ENCODE assay signal across 13 mouse cellular contexts in the genomic region with DNA sequence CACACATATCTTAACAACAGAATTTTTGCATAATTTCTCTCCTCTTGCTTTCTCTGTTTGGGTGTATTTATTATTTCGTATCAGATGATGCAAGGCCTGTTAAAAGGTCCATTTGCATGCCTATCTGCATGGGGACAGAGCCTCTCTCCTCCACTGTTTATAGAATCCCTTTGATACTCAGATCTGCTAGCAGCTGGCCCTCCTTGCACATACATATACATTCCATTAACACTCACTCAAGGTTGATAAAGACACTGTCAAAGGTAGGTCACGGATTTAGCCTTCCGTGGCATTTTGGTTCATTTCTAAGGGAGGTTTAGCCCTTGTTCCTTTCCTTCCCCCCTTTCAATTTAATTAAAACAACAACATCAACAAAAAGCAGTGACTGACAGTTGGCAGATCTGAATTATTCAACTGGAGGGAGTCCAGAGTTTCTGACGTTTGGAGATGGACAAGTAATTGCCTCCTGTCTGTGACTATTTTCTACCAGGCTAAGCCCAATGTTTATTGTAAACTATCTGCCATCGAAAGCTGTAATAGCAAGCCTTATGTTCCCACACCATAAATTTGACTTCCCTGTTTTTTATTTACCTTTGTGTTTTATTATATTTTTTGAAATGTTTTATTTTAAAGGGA. TPM values are rescaled to one million over a fixed set of nuclear protein-coding genes. Genes with fewer than 3 reads are reported as not detected.
DNase-seq lines count a peak whose midpoint lies in the region; ATAC-seq and TF ChIP-seq lines count a peak whose summit lies in the region.
"Had no signal": no experiment of that assay in that cellular context is flagged by ENCODE, and none has a peak within 500 bp of the region (broad histone marks: within the 10 kb centered on the region; RNA-seq: fewer than 3 reads in every experiment).

No protein-coding gene starts in this region.

- intact Hi-C loops in heart, postnatal 36 days (cut with DNase I), result loop anchor here (5.0 kb wide), 1 partner anchor 93 kb away; no protein-coding TSS in a partner anchor

- H3K36me3 ChIP-seq in heart, embryonic 14.5 days (ENCODE audit: control insufficient read depth, insufficient read depth, low read length), result no peaks in the 10 kb centered on the region
- H3K36me3 ChIP-seq in lung, embryonic 14.5 days (ENCODE audit: insufficient read depth), result no peaks in the 10 kb centered on the region
- H3K36me3 ChIP-seq in forebrain, embryonic 15.5 days, result no peaks in the 10 kb centered on the region
- no peaks in the 10 kb centered on the region for H3K36me3 ChIP-seq in midbrain, embryonic 13.5 days

- WGBS in heart, embryonic 14.5 days, result 26% methylated on average over 5 of the region's 5 CpGs
- 23% methylated on average over 5 of the region's 5 CpGs for WGBS in lung, embryonic 14.5 days
- WGBS in forebrain, embryonic 15.5 days, result 16% methylated on average over 5 of the region's 5 CpGs
- WGBS in midbrain, embryonic 13.5 days, result 27% methylated on average over 5 of the region's 5 CpGs

- H3K4me1 ChIP-seq in heart, embryonic 14.5 days (ENCODE audit: control insufficient read depth in 2 of 2, insufficient read depth in 2 of 2, low read length in 2 of 2), result peaks cover 18 to 31% of the 10 kb centered on the region in 2 experiments
- H3K4me1 ChIP-seq in lung, embryonic 14.5 days (ENCODE audit: insufficient read depth), result peaks cover 14% of the 10 kb centered on the region
- peaks cover 35% of the 10 kb centered on the region for H3K4me1 ChIP-seq in forebrain, embryonic 15.5 days
- peaks cover 29% of the 10 kb centered on the region for H3K4me1 ChIP-seq in midbrain, embryonic 13.5 days (replicated peaks)

- TF ChIP-seq CTCF in lung, embryonic 14.5 days (IDR thresholded peaks at IDR 0.05; ENCODE audit: low read depth), result no peak

- no peaks in the 10 kb centered on the region for H3K9me3 ChIP-seq in heart, embryonic 14.5 days (ENCODE audit: control insufficient read depth, low read length)
- H3K9me3 ChIP-seq in lung, embryonic 14.5 days (ENCODE audit: low read depth, low read length), result no peaks in the 10 kb centered on the region
- H3K9me3 ChIP-seq in forebrain, embryonic 15.5 days, result no peaks in the 10 kb centered on the region
- H3K9me3 ChIP-seq in midbrain, embryonic 13.5 days, result no peaks in the 10 kb centered on the region

- H3K4me2 ChIP-seq in heart, embryonic 14.5 days (ENCODE audit: low read length), result peak overlapping the region; percentile 35
- H3K4me2 ChIP-seq in lung, embryonic 14.5 days, result no peak overlapping the region
- no peak overlapping the region for H3K4me2 ChIP-seq in forebrain, embryonic 15.5 days (replicated peaks)
- H3K4me2 ChIP-seq in midbrain, embryonic 13.5 days (replicated peaks), result no peak overlapping the region
- H3K4me2 ChIP-seq: liver, embryonic 11.5 days had no signal

- 0 out of 2 replicates have a peak overlapping the region, but pooled peaks have one; percentile 12 for H3K9ac ChIP-seq in heart, embryonic 14.5 days (ENCODE audit: low read length)
- no peak overlapping the region for H3K9ac ChIP-seq in lung, embryonic 14.5 days
- no peak overlapping the region for H3K9ac ChIP-seq in forebrain, embryonic 15.5 days (replicated peaks)
- no peak overlapping the region for H3K9ac ChIP-seq in midbrain, embryonic 13.5 days (replicated peaks)

- no peaks in the 10 kb centered on the region for H3K27me3 ChIP-seq in heart, embryonic 14.5 days (ENCODE audit: control insufficient read depth, insufficient read depth, low read length)
- H3K27me3 ChIP-seq in lung, embryonic 14.5 days (ENCODE audit: insufficient read depth, low read length), result no peaks in the 10 kb centered on the region
- no peaks in the 10 kb centered on the region for H3K27me3 ChIP-seq in forebrain, embryonic 15.5 days
- H3K27me3 ChIP-seq in midbrain, embryonic 13.5 days, result no peaks in the 10 kb centered on the region

- no peak for DNase-seq in heart, postnatal 36 days
- peak; percentile 45 for DNase-seq in lung, embryonic 14.5 days
- DNase-seq in lung, postnatal 4 days, result no peak
- no peak for DNase-seq in adrenal gland, postnatal 25 days
- no peak for DNase-seq in right cerebral cortex, postnatal 25 days
- DNase-seq: cerebellum, adult 18-20 months had no signal

- H3K4me3 ChIP-seq in heart, embryonic 14.5 days (ENCODE audit: control insufficient read depth in 1 of 2, insufficient read depth in 1 of 2, low read depth in 1 of 2, low read length in 2 of 2), result no peak overlapping the region
- H3K4me3 ChIP-seq in lung, embryonic 14.5 days (ENCODE audit: low read depth, low read length), result no peak overlapping the region
- no peak overlapping the region for H3K4me3 ChIP-seq in forebrain, embryonic 15.5 days
- no peak overlapping the region for H3K4me3 ChIP-seq in midbrain, embryonic 13.5 days (replicated peaks)
- H3K4me3 ChIP-seq: myocyte had no signal

- peak overlapping the region; percentile 55 to 72 for H3K27ac ChIP-seq in heart, embryonic 14.5 days (replicated peaks in 1 of 2; ENCODE audit: control insufficient read depth in 1 of 2, insufficient read depth in 1 of 2, low read depth in 2 of 2, low read length in 2 of 2)
- no peak overlapping the region; the same call in 1 of the 2 replicates for H3K27ac ChIP-seq in lung, embryonic 14.5 days (ENCODE audit: low read depth)
- H3K27ac ChIP-seq in forebrain, embryonic 15.5 days (replicated peaks), result peak overlapping the region; percentile 68
- H3K27ac ChIP-seq in midbrain, embryonic 13.5 days, result peak overlapping the region; percentile 72

- ATAC-seq in heart, embryonic 14.5 days (ENCODE audit: insufficient number of reproducible peaks, insufficient read depth, low FRiP score, low read depth), result no peak
- ATAC-seq in lung, embryonic 14.5 days (ENCODE audit: insufficient read depth), result peak; percentile 64; the same call in 1 of the 2 replicates
- peak; percentile 88 for ATAC-seq in forebrain, embryonic 15.5 days (replicated peaks)
- ATAC-seq in midbrain, embryonic 13.5 days, result peak; percentile 79

RNA-seq across cellular contexts. Expression of gene March10, which starts 17.3 kb away (rescaled TPM):
- polyA plus RNA-seq in heart, embryonic 14.5 days (2014; fragmentation: Nextera tagmentation; extraction: Ambion mirVana), result 0.28 TPM in 1 of 2 replicates, not detected in the other
- not detected for total RNA-seq in heart, postnatal 36 days (2021)
- polyA plus RNA-seq in lung, embryonic 14.5 days (2014; fragmentation: Nextera tagmentation; extraction: Ambion mirVana), result 0.43 TPM in 1 of 2 replicates, not detected in the other
- 0.34 and 0.50 TPM in 2 replicates for polyA plus RNA-seq in forebrain, embryonic 15.5 days (2015; fragmentation: Nextera tagmentation; extraction: Ambion mirVana)
- 0.26 and 0.99 TPM in 2 replicates for polyA plus RNA-seq in midbrain, embryonic 13.5 days (2015; fragmentation: Nextera tagmentation; extraction: Ambion mirVana)
- not detected in 2 replicates for total RNA-seq in adrenal gland, postnatal 25 days (2021)
- total RNA-seq: gastrocnemius, adult 18-20 months had no signal
- polyA plus RNA-seq: kidney, embryonic 14.5 days; liver, embryonic 11.5 days had no signal
